Mouse (Mus musculus): ENCODE data around the gene 4930402H24Rik. TPM values are rescaled to one million over a fixed set of nuclear protein-coding genes. Genes with fewer than 3 reads are reported as not detected.

The 4930402H24Rik gene
- 33.8 and 44.3 TPM in 2 replicates for polyA plus RNA-seq (2012; rRNA removed)
- 29.1 and 41.3 TPM in 2 replicates for polyA plus RNA-seq (2014; fragmentation: Nextera tagmentation; extraction: Ambion mirVana)

DNA sequence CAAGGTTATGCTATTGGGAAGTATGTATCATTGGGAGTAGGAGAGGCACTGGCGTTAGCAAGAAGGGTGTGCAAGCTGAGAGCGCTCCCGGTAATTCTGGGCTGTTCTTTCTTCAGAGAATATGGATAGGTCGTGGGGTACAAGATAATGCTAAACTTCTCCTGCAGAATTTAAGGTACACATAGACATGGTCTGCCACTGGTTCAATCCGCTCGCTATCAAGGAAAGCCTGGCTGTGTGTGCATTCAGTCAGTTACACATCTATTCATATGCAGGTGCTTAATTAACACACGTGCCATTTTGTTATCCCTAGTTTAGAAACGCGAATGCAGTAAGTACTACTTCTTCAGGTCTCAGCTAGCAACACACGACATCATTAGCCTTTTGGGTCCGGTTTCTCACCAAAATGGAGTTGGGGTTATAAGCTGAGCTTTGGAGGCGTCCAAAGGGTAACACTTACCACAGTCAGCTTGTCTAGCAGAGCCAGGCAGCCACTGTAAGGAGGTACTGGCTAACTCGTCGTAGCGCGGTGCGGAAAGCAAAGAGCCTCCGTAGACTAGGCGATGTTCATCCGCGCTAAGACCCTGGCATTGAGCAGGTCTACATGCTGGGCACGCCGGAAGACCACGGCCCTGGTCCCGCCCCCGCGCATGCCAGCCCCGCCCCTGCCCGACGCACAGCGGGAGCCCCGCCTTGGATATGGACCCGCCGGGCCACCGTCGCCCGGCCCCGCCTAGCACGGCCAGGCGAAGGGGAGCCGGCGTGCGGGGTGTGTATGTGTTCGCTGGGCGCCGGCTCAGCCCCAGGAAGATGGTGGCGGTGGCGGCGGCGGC is at the start of gene 4930402H24Rik, which contains the start of gene Atrn:
Gene 4930402H24Rik, minus strand, starts transcription at position 656 of the 833 bp plus-strand sequence.
Gene Atrn, plus strand, starts transcription at position 745 of the 833 bp plus-strand sequence.
- 6% methylated on average over 43 of the region's 50 CpGs for WGBS
- DNase-seq (ENCODE audit: low spot score) (peak; percentile 88), ATAC-seq (ENCODE audit: low FRiP score, low read depth) (peak; percentile 97)
- peaks cover 12% of the 10 kb centered on the region for H3K4me1 ChIP-seq (ENCODE audit: control insufficient read depth, insufficient read depth, low read length)
- H3K4me2 ChIP-seq (replicated peaks; ENCODE audit: low read depth, low read length, severe bottlenecking), result peak within 1 kb of the TSS; percentile 68
- H3K9me3 ChIP-seq (ENCODE audit: control insufficient read depth, low read length), result no peaks in the 10 kb centered on the region
- H3K27me3 ChIP-seq (ENCODE audit: control insufficient read depth, insufficient read depth, low read length), result no peaks in the 10 kb centered on the region
- TF ChIP-seq POLR2A (IDR thresholded peaks at IDR 0.05; ENCODE audit: borderline replicate concordance, extremely low read depth, insufficient read depth, insufficient read length), result peak; percentile 69; the same call in 1 of the 2 replicates
- peak within 1 kb of the TSS; percentile 98 for H3K4me3 ChIP-seq (replicated peaks; ENCODE audit: low read length)
- peak within 1 kb of the TSS; percentile 84 for H3K9ac ChIP-seq (ENCODE audit: low read depth, low read length, severe bottlenecking)
- peak within 1 kb of the TSS; percentile 55; the same call in 1 of the 2 replicates for H3K27ac ChIP-seq (replicated peaks; ENCODE audit: low read depth, low read length)
- peaks cover 4% of the 10 kb centered on the region; the same call in 1 of the 2 replicates for H3K36me3 ChIP-seq (ENCODE audit: control insufficient read depth, insufficient read depth, low read length)

DNA sequence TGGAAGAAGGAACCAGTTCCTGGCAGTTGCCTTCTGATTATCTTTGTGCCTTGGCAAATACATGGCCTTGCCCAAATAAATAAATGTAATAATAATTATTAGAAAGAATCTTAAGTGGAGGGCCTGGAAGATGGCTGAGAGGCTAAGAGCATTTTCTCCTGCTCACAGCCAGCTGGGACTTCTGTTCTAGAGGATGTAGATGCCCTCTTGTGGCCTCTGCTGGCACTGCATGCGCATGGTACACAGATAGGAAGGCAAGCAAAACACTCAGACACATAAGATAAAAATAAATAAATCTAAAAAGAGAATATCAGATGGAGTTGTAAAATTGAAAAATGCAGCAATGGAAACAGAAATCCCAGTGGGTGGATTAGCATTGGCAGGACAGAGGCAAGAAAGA is 44.3 kb upstream of the 4930402H24Rik start:
- H3K4me2 ChIP-seq (replicated peaks; ENCODE audit: low read depth, low read length, severe bottlenecking), result no peak overlapping the region
- H3K9ac ChIP-seq (ENCODE audit: low read depth, low read length, severe bottlenecking), result no peak overlapping the region
- no peak overlapping the region for H3K27ac ChIP-seq (replicated peaks; ENCODE audit: low read depth, low read length)
- DNase-seq (ENCODE audit: low spot score) (peak; percentile 87), ATAC-seq (ENCODE audit: low FRiP score, low read depth) (no peak)
- H3K36me3 ChIP-seq (ENCODE audit: control insufficient read depth, insufficient read depth, low read length), result peaks cover 23% of the 10 kb centered on the region
- no peaks in the 10 kb centered on the region for H3K27me3 ChIP-seq (ENCODE audit: control insufficient read depth, insufficient read depth, low read length)
- H3K9me3 ChIP-seq (ENCODE audit: control insufficient read depth, low read length), result no peaks in the 10 kb centered on the region
- no peak overlapping the region for H3K4me3 ChIP-seq (replicated peaks; ENCODE audit: low read length)
- no peaks in the 10 kb centered on the region for H3K4me1 ChIP-seq (ENCODE audit: control insufficient read depth, insufficient read depth, low read length)
- WGBS, result 5% methylated on average over 1 of the region's 1 CpGs
- no peak for TF ChIP-seq POLR2A (IDR thresholded peaks at IDR 0.05; ENCODE audit: borderline replicate concordance, extremely low read depth, insufficient read depth, insufficient read length)

DNA sequence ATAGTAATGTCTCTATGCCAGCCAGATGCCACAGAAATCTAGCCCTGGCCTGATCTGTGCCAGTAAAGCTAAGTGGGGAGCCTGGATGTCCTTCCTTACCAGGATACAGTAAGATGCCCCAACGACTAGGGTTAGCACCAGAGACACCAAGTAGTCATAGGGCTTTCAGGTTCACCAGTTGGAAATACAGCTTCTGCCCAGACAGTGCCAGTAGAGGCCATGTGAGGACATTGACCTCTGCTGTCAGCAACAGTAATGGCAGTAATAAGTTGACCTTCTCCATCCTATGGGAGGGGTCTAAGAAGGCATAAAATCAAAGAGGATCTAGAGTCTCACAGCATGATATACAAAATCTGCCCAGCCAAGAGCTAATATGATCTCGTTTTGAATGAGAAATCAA is 43.6 kb upstream of the 4930402H24Rik start:
- WGBS, result 74% methylated on average over 2 of the region's 2 CpGs
- H3K9ac ChIP-seq (ENCODE audit: low read depth, low read length, severe bottlenecking), result no peak overlapping the region
- ATAC-seq (ENCODE audit: low FRiP score, low read depth), result no peak
- no peak overlapping the region for H3K4me3 ChIP-seq (replicated peaks; ENCODE audit: low read length)
- no peaks in the 10 kb centered on the region for H3K27me3 ChIP-seq (ENCODE audit: control insufficient read depth, insufficient read depth, low read length)
- H3K36me3 ChIP-seq (ENCODE audit: control insufficient read depth, insufficient read depth, low read length), result peaks cover 25% of the 10 kb centered on the region
- H3K27ac ChIP-seq (replicated peaks; ENCODE audit: low read depth, low read length), result no peak overlapping the region
- DNase-seq (ENCODE audit: low spot score), result no peak
- no peak for TF ChIP-seq POLR2A (IDR thresholded peaks at IDR 0.05; ENCODE audit: borderline replicate concordance, extremely low read depth, insufficient read depth, insufficient read length)
- H3K9me3 ChIP-seq (ENCODE audit: control insufficient read depth, low read length), result no peaks in the 10 kb centered on the region
- H3K4me2 ChIP-seq (replicated peaks; ENCODE audit: low read depth, low read length, severe bottlenecking), result no peak overlapping the region
- H3K4me1 ChIP-seq (ENCODE audit: control insufficient read depth, insufficient read depth, low read length), result no peaks in the 10 kb centered on the region

DNA sequence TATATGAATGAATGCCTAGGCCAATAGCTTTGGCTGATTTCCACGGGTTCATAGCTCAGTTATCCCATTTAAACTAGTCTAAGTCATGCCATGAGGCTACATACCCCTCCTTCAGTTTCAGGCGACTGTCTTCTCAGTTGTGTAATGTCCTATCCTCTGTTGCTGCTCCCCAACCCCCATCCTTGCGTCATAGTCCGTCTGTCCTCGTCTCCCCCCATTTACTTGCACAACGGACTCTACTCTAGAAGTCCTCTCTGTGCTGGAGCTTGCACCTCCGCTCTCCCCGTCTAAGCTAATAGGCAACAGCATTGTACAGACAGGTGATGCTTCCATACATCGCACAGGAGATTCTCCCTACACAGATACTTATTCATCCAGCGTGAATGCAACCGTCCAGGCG is 26.7 kb upstream of the 4930402H24Rik start:
- H3K9me3 ChIP-seq (ENCODE audit: control insufficient read depth, low read length), result no peaks in the 10 kb centered on the region
- no peak overlapping the region for H3K4me2 ChIP-seq (replicated peaks; ENCODE audit: low read depth, low read length, severe bottlenecking)
- no peaks in the 10 kb centered on the region for H3K27me3 ChIP-seq (ENCODE audit: control insufficient read depth, insufficient read depth, low read length)
- peaks cover 15% of the 10 kb centered on the region; the same call in 1 of the 2 replicates for H3K36me3 ChIP-seq (ENCODE audit: control insufficient read depth, insufficient read depth, low read length)
- H3K9ac ChIP-seq (ENCODE audit: low read depth, low read length, severe bottlenecking), result no peak overlapping the region
- TF ChIP-seq POLR2A (IDR thresholded peaks at IDR 0.05; ENCODE audit: borderline replicate concordance, extremely low read depth, insufficient read depth, insufficient read length), result no peak
- no peak overlapping the region for H3K4me3 ChIP-seq (replicated peaks; ENCODE audit: low read length)
- 89% methylated on average over 12 of the region's 12 CpGs for WGBS
- H3K4me1 ChIP-seq (ENCODE audit: control insufficient read depth, insufficient read depth, low read length), result no peaks in the 10 kb centered on the region
- DNase-seq (ENCODE audit: low spot score) (no peak), ATAC-seq (ENCODE audit: low FRiP score, low read depth) (no peak)
- no peak overlapping the region for H3K27ac ChIP-seq (replicated peaks; ENCODE audit: low read depth, low read length)

DNA sequence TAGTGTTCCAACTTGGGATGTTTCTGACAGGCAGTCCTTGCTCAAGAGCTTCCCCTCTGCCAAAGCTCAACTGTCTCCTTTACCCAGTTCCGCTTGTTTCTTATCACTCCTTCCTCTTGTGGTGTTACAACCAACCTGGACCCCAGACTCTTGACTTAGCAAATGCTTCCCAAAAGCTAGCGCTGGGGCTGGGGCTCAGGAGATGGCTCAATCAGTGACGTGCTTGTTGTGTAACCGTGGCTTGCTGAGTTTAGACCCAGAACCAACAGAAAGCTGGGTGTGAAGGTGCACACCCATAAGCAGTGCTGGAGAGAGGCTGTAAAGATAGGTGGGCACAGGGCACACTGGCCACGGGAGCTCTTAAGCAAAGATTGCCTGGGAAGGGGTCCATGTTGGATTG is 23.8 kb upstream of the 4930402H24Rik start:
- ATAC-seq (ENCODE audit: low FRiP score, low read depth) (no peak), DNase-seq (ENCODE audit: low spot score) (no peak)
- WGBS, result 88% methylated on average over 5 of the region's 5 CpGs
- Histone ChIP-seq H3K4me1 (ENCODE audit: control insufficient read depth, insufficient read depth, low read length) (0 out of 2 replicates have a peak, but pooled peaks cover 3% of the 10 kb centered on the region), H3K4me2 (replicated peaks; ENCODE audit: low read depth, low read length, severe bottlenecking) (no peak overlapping the region), H3K27ac (replicated peaks; ENCODE audit: low read depth, low read length) (no peak overlapping the region), H3K9ac (ENCODE audit: low read depth, low read length, severe bottlenecking) (no peak overlapping the region), H3K4me3 (replicated peaks; ENCODE audit: low read length) (no peak overlapping the region), H3K27me3 (ENCODE audit: control insufficient read depth, insufficient read depth, low read length) (no peaks in the 10 kb centered on the region), H3K36me3 (ENCODE audit: control insufficient read depth, insufficient read depth, low read length) (0 out of 2 replicates have a peak, but pooled peaks cover 2% of the 10 kb centered on the region), H3K9me3 (ENCODE audit: control insufficient read depth, low read length) (no peaks in the 10 kb centered on the region)
- TF ChIP-seq POLR2A (IDR thresholded peaks at IDR 0.05; ENCODE audit: borderline replicate concordance, extremely low read depth, insufficient read depth, insufficient read length), result no peak

Measured in limb, embryonic 14.5 days (tissue).